Mouse (Mus musculus) heart, embryonic 14.5 days (tissue): Measurements from ENCODE around the gene Gm21985. TPM values are rescaled to one million over a fixed set of nuclear protein-coding genes. Genes with fewer than 3 reads are reported as not detected.

Experiments used
- ATAC-seq: fragments of 200-750 bp; cut with Nextera tagmentation; 2 replicates; pipeline ENCODE4 v1.8.0; 2017; ENCODE audit warnings: low read depth, moderate TSS enrichment; ENCODE audit not compliant: insufficient number of reproducible peaks, insufficient read depth, low FRiP score
- H3K27ac ChIP-seq, 2 experiments: fragments of 200-500 bp in 1 of 2; fragments of 300-500 bp in 1 of 2; sonication (generic) in 1 of 2; replicated peaks in 1 of 2; 2 replicates each; pipeline ENCODE4 v1.5.1; 2012 to 2014; ENCODE audit warnings: low read depth in 2 of 2, low read length in 2 of 2, control low read depth in 1 of 2, mild to moderate bottlenecking in 1 of 2, mixed read lengths in 1 of 2; ENCODE audit not compliant: control insufficient read depth in 1 of 2, insufficient read depth in 1 of 2
- H3K27me3 ChIP-seq: fragments of 300-500 bp; sonication (generic); 2 replicates; pipeline ENCODE4 v1.6.1; 2014; ENCODE audit warnings: mild to moderate bottlenecking, low read length, control low read depth; ENCODE audit not compliant: control insufficient read depth, insufficient read depth
- H3K36me3 ChIP-seq: fragments of 300-500 bp; sonication (generic); 2 replicates; pipeline ENCODE4 v1.6.1; 2014; ENCODE audit warnings: mild to moderate bottlenecking, control low read depth, low read length, mixed read lengths; ENCODE audit not compliant: control insufficient read depth, insufficient read depth
- H3K4me1 ChIP-seq, 2 experiments: fragments of 200-500 bp in 1 of 2; fragments of 300-500 bp in 1 of 2; sonication (generic) in 1 of 2; 2 replicates each; pipeline ENCODE4 v1.6.1; 2012 to 2014; ENCODE audit warnings: low read length in 2 of 2, control low read depth in 1 of 2, mixed read lengths in 1 of 2; ENCODE audit not compliant: control insufficient read depth in 2 of 2, insufficient read depth in 2 of 2
- H3K4me2 ChIP-seq: fragments of 300-500 bp; sonication (generic); 2 replicates; pipeline ENCODE4 v1.6.1; 2014; ENCODE audit warnings: mild to moderate bottlenecking, low read length
- H3K4me3 ChIP-seq, 2 experiments: fragments of 200-500 bp in 1 of 2; fragments of 300-500 bp in 1 of 2; sonication (generic) in 1 of 2; 2 replicates each; pipeline ENCODE4 v1.5.1; 2012 to 2014; ENCODE audit warnings: low read length in 2 of 2, mild to moderate bottlenecking in 2 of 2, control low read depth in 1 of 2, low read depth in 1 of 2, moderate library complexity in 1 of 2; ENCODE audit not compliant: control insufficient read depth in 1 of 2, insufficient read depth in 1 of 2
- H3K9ac ChIP-seq: fragments of 300-500 bp; sonication (generic); 2 replicates; pipeline ENCODE4 v1.6.1; 2014; ENCODE audit warnings: mild to moderate bottlenecking, low read length
- H3K9me3 ChIP-seq: fragments of 300-500 bp; sonication (generic); 2 replicates; pipeline ENCODE4 v1.6.1; 2016; ENCODE audit warnings: low read length, control low read depth; ENCODE audit not compliant: control insufficient read depth
- WGBS: fragments of 180-500 bp; shearing (Covaris S2); extraction: QIAGEN DNeasy Blood & Tissue Kit; methylation state at CpG from one replicate; pipeline ENCODE4 v1.1.7; 2014; 5-methylcytosine and 5-hydroxymethylcytosine counted together
- polyA plus RNA-seq: library from polyadenylated mRNA; unstranded; fragments of >200 nt; fragmentation: Nextera tagmentation; extraction: Ambion mirVana; gene quantifications from 2 replicates; pipeline ENCODE4 v1.2.1, GENCODE M21; 2014

The Gm21985 gene
- polyA plus RNA-seq, 1 experiment from 2014 or later = not detected

DNA sequence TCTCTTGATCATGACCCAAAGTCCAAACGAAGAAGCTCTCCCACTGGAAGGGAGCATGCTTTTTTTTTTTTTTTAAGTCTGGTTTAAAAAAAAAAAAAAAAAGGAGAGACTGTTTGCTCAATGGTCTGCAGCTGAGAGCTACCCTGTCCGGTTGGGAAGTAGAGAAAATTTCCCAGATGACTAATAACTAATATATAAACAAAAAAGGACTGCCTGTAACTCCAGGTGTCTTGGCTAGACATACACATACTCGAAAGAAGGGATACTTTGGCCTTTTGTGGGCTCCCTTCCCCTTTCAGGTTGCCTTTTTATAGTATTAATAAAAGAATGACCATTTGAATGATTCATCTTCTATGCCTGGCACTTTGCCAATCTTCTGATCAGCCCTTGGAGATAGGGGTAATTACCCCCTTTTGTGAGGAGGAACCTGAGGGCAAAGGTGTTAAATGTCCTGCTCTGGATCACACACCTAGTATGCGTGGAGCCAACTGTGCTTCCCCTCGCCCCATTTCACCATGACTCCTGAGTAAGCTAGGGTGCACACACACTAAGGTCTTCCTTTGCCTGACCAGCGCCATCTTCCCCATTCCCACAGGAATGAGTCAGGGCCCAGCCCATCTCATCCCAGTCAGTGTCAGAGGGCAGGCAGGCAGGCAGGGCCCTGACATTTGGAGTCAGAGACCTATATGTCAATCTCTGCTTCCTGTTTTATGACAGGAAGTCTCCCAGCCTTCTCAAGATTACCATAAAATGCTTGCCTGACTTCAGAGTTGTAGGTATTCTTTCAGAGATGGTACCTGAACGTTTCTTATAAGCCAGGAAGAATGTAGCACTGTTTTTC, 11.2 kb upstream of the Gm21985 start:
- Histone ChIP-seq H3K36me3 (no peaks in the 10 kb centered on the region), H3K4me1 (peaks cover 0 to 2% of the 10 kb centered on the region in 2 experiments; a peak in 1 of 4 replicates), H3K9me3 (no peaks in the 10 kb centered on the region), H3K27ac (no peak overlapping the region), H3K4me3 (no peak overlapping the region), H3K9ac (no peak overlapping the region), H3K27me3 (no peaks in the 10 kb centered on the region), H3K4me2 (no peak overlapping the region)
- WGBS = 70% methylated on average over 7 of the region's 7 CpGs
- no peak for ATAC-seq

DNA sequence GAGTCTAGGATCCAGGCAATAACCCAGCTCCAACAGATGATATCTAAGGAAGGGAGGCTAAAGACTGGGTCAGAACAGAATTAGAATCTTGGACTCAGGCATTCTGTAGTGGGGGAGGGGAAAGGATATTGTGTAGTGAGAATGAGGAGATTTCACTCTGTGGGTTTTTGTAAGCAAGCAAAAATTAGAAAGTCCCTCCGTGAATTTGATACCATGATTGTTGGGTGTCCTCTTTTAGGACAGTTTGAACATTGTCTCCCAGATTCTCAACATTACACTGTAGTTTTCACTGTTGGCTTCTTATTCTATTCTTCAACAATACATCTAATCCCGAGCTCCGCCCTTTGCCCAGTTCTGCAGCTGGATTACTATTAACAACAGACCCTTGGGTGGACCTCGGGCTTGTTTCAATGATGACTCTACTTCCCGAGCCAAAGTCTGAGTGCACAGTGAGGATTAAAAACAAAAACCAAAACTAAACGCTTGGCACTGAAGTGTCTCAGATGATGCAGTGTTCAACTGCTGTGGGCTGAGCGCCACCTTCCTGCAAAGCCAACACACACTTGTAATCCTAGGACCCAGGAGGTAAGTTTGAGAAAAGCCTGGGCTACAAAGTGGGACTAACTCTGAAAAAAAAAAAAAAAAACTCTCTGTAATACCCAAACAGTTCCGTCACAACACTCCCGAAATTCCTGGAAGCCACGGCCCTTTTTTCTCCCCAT, 6.7 kb upstream of the Gm21985 start, which contains the start of gene Nutm1:
Gene Nutm1 (minus strand): TSS at position 51 of the 722 bp plus-strand sequence.
- 69% methylated on average over 10 of the region's 10 CpGs for WGBS
- no peak within 1 kb of the TSS for H3K4me3 ChIP-seq
- ATAC-seq = no peak
- H3K9ac ChIP-seq = no peak within 1 kb of the TSS
- peaks cover 2 to 8% of the 10 kb centered on the region in 2 experiments; a peak in 2 of 4 replicates for H3K4me1 ChIP-seq
- H3K27me3 ChIP-seq = no peaks in the 10 kb centered on the region
- H3K27ac ChIP-seq = no peak within 1 kb of the TSS
- no peaks in the 10 kb centered on the region for H3K9me3 ChIP-seq
- H3K36me3 ChIP-seq = no peaks in the 10 kb centered on the region
- no peak within 1 kb of the TSS for H3K4me2 ChIP-seq

DNA sequence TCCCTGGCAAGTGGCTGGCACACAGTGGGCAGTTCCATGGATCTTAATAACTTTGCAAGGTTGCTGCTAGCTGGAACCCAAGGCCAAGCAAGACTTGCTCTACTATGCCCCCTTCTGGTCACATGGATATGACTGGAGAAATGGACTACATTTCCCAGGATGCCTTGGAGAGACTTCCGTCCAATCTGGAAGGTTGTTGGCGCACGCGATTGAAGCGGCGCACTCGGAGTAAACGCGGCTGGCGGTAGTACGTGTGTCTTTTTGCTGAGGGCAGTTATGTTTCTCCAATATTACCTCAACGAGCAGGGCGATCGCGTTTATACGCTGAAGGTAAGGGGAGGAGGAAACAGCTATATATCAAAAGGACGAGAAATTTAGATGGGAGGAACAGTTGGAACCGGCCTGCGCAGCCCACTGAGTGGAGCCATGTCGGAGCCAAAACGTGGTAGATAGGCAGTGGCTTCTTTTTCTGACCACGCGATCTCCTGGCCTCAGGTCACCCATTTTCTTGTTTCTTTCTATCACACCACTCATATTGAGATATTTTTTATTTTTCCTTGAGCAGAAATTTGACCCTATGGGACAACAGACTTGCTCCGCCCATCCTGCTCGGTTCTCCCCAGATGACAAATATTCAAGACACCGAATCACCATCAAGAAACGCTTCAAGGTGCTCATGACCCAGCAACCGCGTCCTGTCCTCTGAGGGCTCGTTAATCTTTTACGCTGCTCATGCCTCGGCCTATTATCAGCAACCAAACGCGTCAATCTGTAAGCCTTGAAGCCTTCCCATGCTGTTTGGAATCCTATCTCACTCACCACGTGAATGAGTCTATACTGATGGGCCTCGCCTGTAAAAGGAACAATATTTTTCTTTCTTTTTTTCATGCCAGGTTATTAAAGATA, 4.1 kb upstream of the Gm21985 start, which contains the start of gene Nop10:
Gene Nop10 (plus strand): TSS at position 179 of the 906 bp plus-strand sequence.
- WGBS = under 1% methylated on average over 36 of the region's 36 CpGs
- ATAC-seq = no peak
- no peaks in the 10 kb centered on the region for H3K27me3 ChIP-seq
- H3K4me1 ChIP-seq = peaks cover 0 to 14% of the 10 kb centered on the region in 2 experiments; a peak in 2 of 4 replicates
- H3K36me3 ChIP-seq = no peaks in the 10 kb centered on the region
- peak within 1 kb of the TSS; percentile 55 to 67; a peak in 3 of 4 replicates for H3K27ac ChIP-seq
- H3K4me2 ChIP-seq = peak within 1 kb of the TSS; percentile 78
- H3K4me3 ChIP-seq = peak within 1 kb of the TSS; percentile 63 to 66
- peak within 1 kb of the TSS; percentile 75 for H3K9ac ChIP-seq
- no peaks in the 10 kb centered on the region for H3K9me3 ChIP-seq

DNA sequence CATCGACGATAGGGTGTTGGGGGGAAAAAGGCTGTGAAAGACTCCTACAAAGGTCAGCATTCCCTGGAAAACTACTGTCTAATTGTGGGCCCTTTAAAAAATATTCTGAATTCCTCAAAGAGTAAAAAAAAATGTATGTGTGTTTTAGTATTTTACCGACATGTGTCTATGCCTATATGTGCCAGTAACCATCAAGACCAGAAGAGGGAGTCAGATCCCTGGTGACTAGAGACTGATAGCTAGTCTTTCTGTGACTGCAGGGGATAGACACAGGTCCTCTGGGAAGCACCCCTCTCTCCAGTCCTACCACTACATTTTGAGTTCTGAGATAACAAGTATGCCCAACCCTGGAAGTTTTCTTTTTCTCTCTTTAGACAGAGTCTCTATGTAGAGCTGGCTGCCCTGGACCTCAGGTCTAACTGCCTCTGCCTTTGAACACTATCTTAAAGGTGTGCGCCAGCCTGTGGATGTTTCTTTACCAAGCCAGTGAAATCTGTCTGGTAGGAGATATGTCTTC, 3.3 kb upstream of the Gm21985 start:
- no peaks in the 10 kb centered on the region for H3K9me3 ChIP-seq
- H3K36me3 ChIP-seq = no peaks in the 10 kb centered on the region
- ATAC-seq = no peak
- H3K4me1 ChIP-seq = peaks cover 0 to 14% of the 10 kb centered on the region in 2 experiments; a peak in 2 of 4 replicates
- H3K27me3 ChIP-seq = no peaks in the 10 kb centered on the region
- peak overlapping the region; percentile 78 for H3K4me2 ChIP-seq
- peak overlapping the region; percentile 63 to 66; a peak in 3 of 4 replicates for H3K4me3 ChIP-seq
- H3K9ac ChIP-seq = peak overlapping the region; percentile 75
- no peak overlapping the region; a peak in 1 of 4 replicates for H3K27ac ChIP-seq
- 32% methylated on average over 4 of the region's 4 CpGs for WGBS

DNA sequence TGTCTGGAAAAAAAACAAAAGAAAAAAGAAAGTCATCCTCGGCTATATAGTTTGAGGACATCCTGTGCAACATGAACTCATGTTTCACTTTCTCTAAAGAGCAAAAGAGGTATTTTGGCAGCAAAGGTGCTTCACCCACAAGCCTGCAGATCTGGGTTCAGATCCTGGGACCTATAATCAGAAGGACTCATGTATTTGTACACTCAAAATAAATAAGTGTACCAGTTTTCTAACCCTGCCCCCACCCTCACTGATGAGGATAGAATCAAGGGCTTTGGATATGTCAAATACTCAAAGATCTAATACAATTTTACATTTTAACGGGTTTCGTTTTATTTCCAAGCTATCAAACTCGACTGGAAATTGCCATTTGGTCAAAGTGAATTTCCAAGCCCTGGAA, 1.8 kb upstream of the Gm21985 start:
- Histone ChIP-seq H3K9ac (no peak overlapping the region), H3K27me3 (no peaks in the 10 kb centered on the region), H3K4me3 (no peak overlapping the region), H3K4me1 (peaks cover 2 to 14% of the 10 kb centered on the region in 2 experiments; a peak in 3 of 4 replicates), H3K36me3 (no peaks in the 10 kb centered on the region), H3K4me2 (no peak overlapping the region), H3K9me3 (no peaks in the 10 kb centered on the region), H3K27ac (no peak overlapping the region)
- no peak for ATAC-seq
- 77% methylated on average over 4 of the region's 4 CpGs for WGBS

DNA sequence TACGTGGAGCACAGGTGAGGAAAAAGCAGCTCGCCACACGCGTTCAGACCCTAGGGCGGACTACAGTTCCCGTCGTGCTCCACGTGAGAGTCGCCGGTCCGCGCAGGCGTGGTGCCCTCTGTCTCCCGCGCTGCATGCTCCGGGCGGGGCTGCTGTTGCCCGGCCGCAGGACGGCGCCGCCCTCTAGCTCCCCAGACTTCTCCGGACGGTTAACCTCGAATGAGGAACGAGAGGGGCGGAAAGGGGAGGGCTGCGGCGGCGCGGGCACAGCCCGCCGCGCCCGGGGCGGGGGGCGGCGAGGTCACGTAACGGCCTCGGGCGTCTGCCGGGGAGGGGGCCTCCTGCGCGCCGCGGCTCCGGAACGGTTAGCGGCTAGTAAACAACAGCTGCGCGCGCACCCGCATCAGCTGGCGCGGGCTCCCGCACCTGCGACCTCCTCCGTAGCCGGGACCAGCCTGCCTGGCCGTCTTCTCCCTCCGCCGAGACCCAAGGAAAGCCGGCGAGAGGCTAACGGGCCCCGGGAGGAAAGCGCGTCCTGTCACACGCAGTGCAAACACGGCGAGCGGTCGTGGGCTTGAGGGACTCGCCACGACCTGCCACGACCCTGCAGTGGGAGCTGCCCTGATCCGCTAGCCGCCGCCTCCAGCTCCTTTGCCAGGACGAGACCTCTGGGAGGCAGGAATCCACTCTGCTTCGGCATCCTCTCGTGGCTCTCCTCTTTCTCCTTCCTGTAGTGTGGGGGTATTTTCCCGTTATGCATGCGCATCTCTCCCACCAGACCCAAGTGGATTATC, 469 bp upstream of the Gm21985 start, which contains the start of gene Slc12a6:
Gene Slc12a6 (plus strand): TSS at position 378 of the 794 bp plus-strand sequence.
- Histone ChIP-seq H3K4me2 (peak within 1 kb of the TSS; percentile 90), H3K27me3 (no peaks in the 10 kb centered on the region), H3K4me3 (peak within 1 kb of the TSS; percentile 87 to 88), H3K27ac (peak within 1 kb of the TSS; percentile 91 to 96), H3K36me3 (no peaks in the 10 kb centered on the region), H3K4me1 (peaks cover 2 to 25% of the 10 kb centered on the region in 2 experiments), H3K9me3 (no peaks in the 10 kb centered on the region), H3K9ac (peak within 1 kb of the TSS; percentile 89)
- ATAC-seq = peak; percentile 94
- WGBS = under 1% methylated on average over 85 of the region's 85 CpGs
